Mouse (Mus musculus) telencephalon, adult 2 months (tissue): Measurements from ENCODE around the gene Trpv4.

Experiments used
- DNase-seq: peaks from one replicate; pipeline ENCODE4 v3.0.0-alpha.2; 2011; ENCODE audit warnings: low read depth, low spot score

Gene Trpv4

GRCm38 (mm10) chr5:114590043-114590913, 67.9 kb downstream of the Trpv4 start:
- DNase-seq, result no peak

- no peak for DNase-seq
Observed at GRCm38 (mm10) chr5:114589454-114589853, 68.8 kb downstream of the Trpv4 start.

GRCm38 (mm10) chr5:114589026-114589425, 69.2 kb downstream of the Trpv4 start:
- DNase-seq, result no peak

- no peak for DNase-seq
Observed at GRCm38 (mm10) chr5:114588416-114588815, 69.8 kb downstream of the Trpv4 start.

- no peak for DNase-seq
Observed at GRCm38 (mm10) chr5:114587908-114588307, 70.3 kb downstream of the Trpv4 start.

GRCm38 (mm10) chr5:114585682-114586081, 72.5 kb downstream of the Trpv4 start:
- no peak for DNase-seq

GRCm38 (mm10) chr5:114584293-114585104, 73.7 kb downstream of the Trpv4 start:
- DNase-seq, result no peak

GRCm38 (mm10) chr5:114583490-114584175, 74.6 kb downstream of the Trpv4 start:
- DNase-seq, result no peak

GRCm38 (mm10) chr5:114583046-114583445, 75.2 kb downstream of the Trpv4 start:
- DNase-seq, result no peak

GRCm38 (mm10) chr5:114581486-114581885, 76.7 kb downstream of the Trpv4 start:
- DNase-seq, result no peak

GRCm38 (mm10) chr5:114579714-114580357, 78.4 kb downstream of the Trpv4 start:
- peak; percentile 68 for DNase-seq

GRCm38 (mm10) chr5:114578361-114578760, 79.9 kb downstream of the Trpv4 start:
- no peak for DNase-seq

- peak; percentile 83 for DNase-seq
Observed at GRCm38 (mm10) chr5:114575986-114576605, 82.1 kb downstream of the Trpv4 start.

- DNase-seq, result no peak
Observed at GRCm38 (mm10) chr5:114575530-114575929, 82.7 kb downstream of the Trpv4 start.

- DNase-seq, result no peak
Observed at GRCm38 (mm10) chr5:114575010-114575409, 83.2 kb downstream of the Trpv4 start.

- DNase-seq, result no peak
Observed at GRCm38 (mm10) chr5:114573920-114574628, 84.1 kb downstream of the Trpv4 start.

GRCm38 (mm10) chr5:114572997-114573396, 85.2 kb downstream of the Trpv4 start:
- DNase-seq, result no peak
